Mouse (Mus musculus) G1E (cell line): ENCODE measurements around the gene Sept4.

Source experiments
- CTCF ChIP-seq: IDR thresholded peaks from 2 replicates; pipeline ENCODE4 v1.5.1; 2012; ENCODE audit warnings: low read depth, low read length, inconsistent platforms, mixed read lengths
- GATA1 ChIP-seq: IDR thresholded peaks from 2 replicates; pipeline ENCODE4 v1.6.1; 2012; ENCODE audit warnings: borderline replicate concordance, low read length, inconsistent platforms, mixed read lengths
- POLR2AphosphoS5 ChIP-seq: IDR thresholded peaks from 2 replicates; pipeline ENCODE4 v1.6.1; 2012; ENCODE audit warnings: low read depth, low read length, inconsistent platforms; ENCODE audit not compliant: insufficient replicate concordance
- TAL1 ChIP-seq: conservative IDR thresholded peaks from 2 replicates; pipeline ENCODE4 v1.6.1; 2012; ENCODE audit warnings: low read depth, low read length, inconsistent platforms, mixed read lengths

DNA sequence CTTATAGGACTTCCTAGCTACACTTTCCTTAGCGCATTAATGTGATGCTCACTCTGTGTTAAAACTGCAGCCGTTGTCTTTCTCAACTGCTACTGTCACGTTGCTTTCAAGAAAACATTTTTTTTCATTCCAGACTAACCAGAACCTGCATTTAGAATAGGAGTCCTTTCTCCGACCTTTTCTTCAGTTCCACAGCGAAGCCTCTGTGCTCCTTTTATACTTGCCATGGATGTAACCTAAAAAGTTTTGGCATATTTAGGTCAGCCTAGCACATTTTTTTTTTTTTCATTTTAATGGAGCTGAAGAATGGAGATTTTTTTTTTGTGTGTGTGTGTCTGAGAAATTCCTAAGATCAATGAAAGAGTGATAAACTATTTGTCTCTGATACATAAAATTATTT, 46.8 kb downstream of the Sept4 start:
- TF ChIP-seq GATA1 (no peak), CTCF (no peak), POLR2AphosphoS5 (no peak), TAL1 (no peak)
